Mouse (Mus musculus): ENCODE results near the gene Abl1.

Gene Abl1

DNA sequence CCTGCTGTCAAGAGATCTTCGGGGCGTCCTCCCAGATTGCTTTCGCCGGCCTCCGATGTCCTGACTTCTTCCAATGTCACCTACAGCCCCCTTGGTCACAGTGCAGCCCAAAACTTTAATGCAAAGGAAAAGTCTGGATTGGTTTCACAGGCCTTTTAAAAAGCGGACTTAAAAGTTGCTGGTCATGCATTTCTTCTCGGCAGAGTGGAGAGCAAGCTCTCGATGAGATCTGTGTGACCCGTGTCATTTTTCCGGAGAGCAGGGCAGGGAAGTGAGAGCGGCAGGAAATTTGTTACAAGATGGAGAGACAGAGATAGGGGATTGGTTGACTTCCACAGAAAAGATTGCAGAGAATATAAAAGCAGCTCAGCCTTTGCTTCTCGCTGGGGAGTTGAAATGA lies 869 bp downstream of the Abl1 start:
- no peak for DNase-seq

DNA sequence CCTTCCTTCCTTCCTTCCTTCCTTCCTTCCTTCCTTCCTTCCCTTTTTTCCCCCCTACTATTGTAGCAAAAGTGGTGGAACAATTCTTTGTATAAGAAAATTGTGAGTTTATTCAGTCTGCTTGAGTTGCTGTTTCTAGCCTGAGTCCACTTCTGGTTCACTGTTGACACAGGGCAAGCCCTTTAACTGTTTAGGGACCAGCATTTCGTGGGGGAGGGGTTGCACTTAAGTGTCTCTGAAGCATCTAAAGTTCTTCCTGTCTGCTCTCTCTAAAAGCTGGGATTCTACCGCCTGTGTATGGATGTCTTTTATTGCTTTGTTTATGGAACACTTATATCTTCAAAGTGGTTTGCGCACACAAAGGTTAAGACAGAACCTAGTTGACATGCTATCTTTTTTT lies 1.9 kb downstream of the Abl1 start:
- no peak for DNase-seq

DNA sequence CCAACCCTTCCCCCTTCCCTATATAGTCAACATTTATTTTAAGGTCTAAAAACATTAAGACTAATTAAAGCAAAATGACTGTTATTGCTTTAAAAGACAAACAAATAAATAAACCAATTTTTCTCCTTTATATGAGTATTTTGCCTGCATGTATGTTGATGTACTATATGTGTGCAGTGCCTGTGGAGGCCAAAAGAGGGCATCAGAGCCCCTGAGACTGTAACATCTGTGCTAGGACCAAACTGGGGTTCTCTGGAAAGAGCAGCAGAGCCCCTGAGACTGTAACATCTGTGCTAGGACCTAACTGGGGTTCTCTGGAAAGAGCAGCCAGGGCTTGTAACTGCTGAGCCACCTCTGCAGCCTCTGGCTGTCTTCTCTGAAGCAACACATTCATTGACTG lies 10.0 kb downstream of the Abl1 start:
- DNase-seq = no peak

DNA sequence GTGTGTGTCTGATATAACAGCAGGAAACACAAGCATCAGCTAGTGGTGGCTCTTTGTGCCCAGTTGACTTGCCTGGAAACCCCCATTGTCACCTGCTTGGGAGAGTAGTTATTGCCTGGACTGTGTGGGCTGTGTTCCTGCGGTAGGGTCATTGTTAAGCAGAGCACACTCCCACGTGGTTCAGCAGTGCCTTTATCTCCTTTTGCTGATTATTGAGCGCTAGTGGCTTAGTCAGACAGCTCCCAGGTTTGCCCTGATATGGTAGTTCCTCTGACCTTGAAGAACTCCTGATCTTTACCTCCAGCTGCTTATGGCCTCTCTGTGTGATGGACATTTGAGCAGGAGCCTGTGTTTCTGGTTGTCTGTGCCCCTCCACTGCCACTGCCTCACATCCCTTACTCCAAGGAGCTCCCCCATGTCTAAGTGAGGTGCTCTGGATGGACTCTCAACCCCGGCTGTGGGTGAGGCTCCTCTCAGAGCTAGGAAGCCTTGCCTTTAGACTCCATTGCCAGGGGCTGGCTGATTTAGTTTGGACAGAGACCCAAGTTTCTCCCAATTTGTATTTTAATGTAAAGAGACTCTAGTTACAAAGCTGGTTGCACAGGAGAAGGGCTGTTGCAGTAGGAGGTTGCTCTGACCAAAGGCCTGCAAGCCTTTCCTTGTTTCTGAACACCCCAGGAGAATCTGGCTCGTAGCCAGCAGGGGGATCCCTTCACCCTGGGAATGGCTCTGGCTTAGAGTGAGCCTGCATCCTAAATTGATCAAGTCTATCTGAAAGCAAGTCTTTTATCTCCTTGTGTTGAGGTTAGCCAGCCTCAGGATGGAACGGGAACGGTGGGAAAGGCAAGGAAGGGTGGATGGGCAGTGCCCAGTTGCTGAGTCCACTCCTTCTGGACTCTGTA lies 12.6 kb downstream of the Abl1 start:
- DNase-seq = peak; percentile 10 to 44

DNA sequence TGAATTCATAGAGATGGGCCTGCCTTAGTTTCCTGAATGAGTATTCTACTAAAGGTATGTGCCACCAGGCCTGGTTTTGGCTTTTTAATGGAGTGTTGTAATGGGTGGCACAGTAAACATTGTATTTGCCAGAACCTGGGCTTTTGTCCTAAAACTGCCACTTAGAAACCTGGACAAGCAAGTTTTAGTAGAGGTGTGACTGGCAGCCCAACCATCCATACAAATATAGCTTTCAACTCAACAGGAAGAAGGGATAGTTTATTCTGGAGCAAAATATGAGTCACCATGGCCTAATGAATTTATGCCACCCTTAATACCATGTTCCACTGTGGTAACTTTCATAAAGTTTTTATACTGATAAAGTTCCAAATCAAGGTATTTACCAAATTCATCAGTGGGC lies 15.1 kb downstream of the Abl1 start:
- DNase-seq = no peak

DNA sequence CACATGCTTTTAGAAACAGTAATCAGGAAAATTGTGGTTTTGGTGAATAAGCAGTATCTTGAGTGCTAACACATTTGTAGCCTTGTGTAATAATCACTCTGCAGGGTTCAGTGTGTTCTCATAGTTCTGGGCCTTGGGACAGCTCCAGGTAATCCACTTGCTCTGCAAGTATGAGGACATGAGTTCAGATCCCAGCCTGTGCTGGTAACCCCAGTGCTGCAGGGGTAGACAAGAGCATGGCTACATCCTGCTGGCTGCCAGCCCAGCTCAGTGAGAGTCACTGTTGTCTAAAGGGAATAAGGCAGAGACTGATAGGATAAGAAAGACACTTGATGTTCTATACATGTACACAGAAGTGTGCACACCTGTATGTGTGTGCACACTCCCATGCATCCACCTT lies 17.7 kb downstream of the Abl1 start:
- no peak for DNase-seq

DNA sequence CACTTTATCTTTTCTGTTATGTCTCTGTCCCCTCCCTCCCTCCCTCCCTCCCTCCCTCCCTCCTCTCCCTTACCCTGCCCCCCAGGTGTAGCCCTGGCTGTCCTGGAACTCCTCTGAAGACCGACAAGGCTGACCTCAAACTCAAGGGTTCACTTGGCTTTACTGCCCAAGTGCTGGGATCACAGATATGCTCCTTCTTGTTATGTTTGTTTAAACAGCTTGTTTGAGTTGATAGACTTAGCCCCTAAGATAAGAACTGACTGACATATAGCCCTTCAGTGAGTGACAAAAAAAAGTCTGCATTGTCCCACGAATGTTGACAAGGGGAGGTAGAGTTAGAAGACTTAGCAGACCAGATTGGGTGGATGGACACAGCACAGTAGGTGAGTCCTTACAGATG lies 18.4 kb downstream of the Abl1 start:
- no peak for DNase-seq

DNA sequence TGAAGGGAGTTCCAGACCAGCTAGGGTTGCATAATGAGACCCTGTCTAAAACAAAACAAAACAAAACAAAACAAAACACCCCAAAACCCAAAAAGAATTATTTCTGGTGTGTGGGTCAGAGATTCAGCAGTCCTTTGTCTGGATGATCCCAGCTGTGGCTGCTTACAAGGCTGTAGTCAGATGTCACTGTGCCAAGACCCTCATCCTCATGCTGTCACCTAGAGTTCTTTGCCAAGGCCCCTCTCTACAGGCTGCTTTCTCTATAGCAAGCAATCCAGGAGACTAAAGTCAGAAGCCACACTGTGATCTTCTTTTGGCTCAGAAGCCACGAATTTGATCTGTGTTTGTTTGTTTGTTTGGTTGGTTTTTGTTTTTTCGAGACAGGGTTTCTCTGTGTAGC lies 24.5 kb downstream of the Abl1 start:
- no peak for DNase-seq

DNA sequence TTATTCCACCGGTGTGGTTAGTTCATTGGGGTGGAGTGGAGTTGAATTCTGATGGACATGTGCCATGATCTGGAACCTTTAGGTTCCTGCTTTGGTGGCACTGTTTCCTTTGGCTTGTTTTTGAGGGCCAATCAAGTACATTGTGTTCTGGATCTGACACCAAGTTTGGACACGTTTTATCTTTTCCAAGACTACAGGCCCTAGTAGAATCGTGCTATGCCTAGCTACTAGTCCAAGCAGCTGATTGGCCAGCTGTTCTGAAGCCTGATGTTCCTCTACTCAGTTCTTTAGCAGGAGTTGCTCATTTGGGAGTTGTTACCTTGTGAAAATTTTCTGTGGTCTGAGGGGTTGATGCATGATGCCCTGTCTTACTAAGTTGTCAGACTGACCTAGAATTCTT lies 25.6 kb downstream of the Abl1 start:
- no peak for DNase-seq

DNA sequence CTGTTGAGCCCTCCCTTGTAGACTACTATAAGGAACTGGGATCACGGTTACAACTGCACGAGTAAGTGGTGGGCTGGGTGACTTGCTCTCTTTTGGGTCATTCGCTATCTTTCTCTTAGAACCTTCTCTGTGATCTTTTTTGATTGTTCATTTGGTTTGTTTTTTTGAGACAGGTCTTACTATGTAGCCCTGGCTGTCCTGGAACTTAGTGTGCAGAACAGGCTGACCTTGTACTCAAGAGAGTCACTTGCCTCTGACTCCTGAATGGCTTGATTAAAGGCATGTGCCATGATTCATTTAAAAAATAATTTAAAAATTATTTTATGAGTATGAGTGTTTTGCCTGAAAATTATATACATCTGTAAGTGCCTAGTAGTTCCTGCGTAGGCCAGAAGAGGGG lies 26.6 kb downstream of the Abl1 start:
- DNase-seq = no peak

DNA sequence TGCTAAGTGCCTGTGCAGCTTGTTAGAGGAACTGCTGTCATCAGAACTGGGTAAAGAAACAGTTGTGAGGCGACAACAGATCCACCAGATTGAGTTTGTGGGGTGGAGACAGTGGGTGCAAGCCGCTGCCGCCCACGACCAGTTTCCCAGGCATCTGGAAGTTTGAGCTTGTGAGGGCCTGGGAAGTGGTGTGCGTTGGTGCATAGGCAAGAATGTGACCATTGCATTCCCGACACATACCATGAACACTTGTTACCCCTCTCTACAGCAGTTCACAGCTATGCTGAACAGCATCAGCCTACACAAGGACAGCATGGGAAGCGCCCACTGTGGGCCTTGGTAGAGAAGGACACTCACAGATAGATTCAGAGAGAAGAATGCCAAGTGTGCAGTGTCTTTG lies 27.8 kb downstream of the Abl1 start:
- no peak for DNase-seq

DNA sequence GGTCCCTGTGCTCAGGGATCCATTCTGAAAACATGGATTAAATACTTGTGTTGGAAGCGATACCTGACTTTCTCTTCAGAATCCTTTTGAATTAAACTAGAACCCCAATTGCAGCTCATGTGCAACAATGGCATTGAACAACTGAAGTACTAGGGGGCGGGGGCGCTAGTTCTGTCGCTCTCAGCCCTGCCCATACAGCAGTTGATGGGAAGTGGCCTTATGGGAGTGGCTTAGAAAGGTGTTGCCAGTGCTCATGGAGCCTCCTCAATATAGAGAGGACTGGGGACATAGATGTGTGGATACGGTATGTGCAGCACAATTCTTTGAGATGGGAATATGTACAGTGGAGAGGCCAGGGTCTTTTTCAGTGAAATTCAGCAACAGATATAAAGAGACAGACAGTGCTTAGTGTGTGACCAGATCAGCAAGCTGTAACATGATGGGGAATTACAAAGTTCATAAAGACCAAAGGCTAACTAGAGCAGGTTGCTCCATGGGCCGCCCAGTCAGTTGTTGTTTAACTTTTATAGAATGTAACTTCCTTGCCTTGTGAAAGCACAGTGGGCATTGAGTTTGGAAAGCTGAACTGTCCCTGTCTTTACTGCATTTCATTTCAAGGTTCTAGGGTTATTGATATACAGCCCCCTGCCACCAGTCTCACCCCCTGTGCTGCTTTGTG lies 31.2 kb downstream of the Abl1 start:
- DNase-seq = peak; percentile 58 to 69

DNA sequence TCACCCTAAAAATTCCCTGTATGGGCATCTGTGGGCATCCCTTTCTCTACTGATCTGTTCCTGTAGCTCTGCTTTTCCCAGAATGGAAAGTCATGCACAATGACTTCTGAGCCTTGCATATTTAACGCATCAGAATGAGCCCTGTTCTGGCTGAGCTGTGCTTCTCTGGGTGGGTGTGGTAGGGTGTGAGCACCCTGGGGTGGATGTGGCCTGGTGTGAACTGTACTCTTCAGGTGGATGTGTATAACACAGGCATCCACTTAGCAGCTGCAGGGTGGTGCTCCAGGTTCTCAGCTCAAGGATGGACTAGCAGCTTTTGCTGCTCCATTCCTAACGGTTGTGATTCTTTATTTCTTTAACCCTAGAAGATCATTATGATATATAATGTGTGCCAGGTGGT lies 31.8 kb downstream of the Abl1 start:
- no peak for DNase-seq

DNA sequence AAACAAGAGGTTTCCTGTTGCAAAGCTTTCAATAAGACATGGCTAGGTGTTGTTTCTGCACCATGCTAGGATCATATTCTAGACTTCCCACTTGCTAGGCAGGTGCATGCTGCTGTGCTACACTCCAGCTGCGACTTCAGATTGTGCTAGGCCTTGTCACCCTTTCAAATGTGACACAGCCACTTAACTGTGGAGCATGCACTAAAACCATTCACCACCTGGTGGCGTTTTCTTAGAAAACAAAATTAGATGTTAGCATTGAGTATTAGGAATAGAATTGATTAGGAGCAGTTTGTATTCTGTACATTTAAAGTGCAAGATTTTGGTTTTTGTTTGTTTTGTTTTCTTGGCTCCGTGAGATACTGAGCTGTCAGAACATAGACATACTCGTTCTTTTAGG lies 32.6 kb downstream of the Abl1 start:
- DNase-seq = peak in 1 of 2 experiments; percentile 52

DNA sequence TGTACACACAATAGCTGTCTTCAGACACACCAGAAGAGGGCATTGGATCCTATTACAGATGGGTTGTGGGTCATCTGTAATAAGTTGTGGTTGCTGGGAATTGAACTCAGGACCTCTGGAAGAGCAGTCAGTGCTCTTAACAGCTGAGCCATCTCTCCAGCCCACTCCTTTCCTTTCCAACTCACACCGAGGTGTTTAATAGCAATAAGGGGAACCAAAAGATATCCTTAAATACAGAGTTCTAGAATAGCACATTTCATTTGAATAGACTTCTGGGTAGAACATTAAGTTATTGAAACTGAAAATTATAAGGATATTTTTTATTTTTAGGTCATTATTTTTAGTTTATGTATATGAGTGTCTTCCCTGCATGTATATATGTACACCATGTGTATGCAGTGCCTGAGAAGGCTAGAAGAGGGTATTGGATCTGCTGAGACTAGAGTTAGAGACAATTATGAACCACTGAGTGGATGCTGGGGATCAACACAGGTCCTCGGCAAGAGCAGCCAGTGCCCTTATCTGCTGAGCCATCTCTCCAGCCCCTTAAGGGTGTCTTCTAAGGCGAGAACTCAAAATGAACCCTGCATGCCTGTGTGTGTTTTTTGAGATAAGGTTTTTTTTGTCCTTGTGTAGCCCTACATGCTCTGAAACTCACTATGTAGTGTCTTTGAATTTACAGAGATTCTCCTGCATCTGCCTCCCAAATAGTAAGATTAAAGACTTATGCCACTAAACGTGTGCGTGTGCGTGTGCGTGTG lies 36.7 kb downstream of the Abl1 start:
- no peak for DNase-seq

DNA sequence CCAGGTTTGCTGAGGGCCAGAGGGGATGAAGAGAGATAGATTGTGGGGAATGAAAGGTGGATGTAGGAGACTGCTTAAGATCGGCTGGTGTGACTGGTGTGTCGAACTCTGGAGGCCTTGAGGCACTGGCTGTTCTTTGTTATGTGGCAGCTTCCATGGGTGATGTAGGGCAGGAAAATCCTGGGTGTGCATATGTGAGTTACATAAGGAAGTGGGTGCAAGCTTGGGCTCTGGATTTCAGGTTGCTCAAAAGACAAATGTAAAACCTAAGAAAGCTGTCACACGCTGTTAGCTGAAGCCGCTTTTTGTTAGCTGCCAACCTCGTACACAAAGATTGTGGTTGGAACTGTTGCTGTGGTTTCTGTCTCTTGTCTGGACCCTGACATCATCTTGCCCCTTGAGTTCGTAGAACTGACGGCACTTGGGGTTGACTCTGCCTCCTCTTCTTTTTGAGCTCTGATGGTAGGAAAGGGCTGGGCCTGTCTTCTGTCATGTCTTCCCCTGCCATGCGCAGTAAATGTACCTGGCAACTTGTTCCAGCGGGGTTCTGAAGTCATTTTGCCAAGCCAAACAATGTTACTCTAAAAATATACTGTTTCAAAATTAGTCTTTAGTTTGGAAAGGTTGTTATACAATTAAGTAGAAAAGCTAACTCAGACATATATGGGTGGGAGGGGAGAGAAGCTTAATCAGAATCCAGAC lies 39.6 kb downstream of the Abl1 start:
- DNase-seq = no peak

DNA sequence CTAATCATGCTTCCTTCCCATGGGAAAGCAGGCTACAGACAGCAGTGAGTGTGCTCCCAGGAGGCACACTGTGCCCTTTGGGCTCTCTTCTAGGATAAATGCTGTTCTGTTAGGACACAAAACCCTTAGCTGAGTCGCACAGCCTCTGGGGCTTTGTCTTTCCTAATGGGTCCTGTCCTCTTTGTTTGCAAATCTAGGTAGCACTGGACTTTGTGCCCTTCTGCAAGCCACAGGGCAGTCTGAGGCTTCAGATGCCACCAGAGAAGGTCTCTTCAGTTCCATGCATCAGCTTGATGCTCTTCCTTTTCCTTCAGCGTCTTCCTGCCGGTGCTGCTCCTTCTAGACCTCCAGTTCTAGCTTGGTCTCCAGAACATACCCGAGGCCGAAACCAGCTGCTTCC lies 42.5 kb downstream of the Abl1 start:
- no peak for DNase-seq

DNA sequence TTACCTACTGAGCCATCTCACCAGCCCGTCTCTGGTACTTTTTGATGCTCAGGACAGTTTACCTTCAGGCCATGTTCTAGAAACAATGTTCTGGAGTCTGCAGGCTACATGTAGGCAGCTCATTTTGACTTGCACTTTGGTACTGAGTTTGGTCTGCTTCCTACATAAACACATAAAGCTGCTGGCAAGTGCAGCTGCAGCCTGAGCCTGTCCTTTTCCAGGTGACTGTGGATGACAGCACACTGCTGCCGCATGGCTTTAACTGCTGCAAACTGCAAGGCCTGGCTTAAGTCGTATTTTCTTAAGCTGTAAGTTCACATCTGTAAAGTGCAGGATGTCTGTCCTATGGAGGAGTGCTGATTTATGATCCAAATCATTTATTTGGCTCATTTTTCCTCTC lies 44.3 kb downstream of the Abl1 start:
- DNase-seq = no peak

DNA sequence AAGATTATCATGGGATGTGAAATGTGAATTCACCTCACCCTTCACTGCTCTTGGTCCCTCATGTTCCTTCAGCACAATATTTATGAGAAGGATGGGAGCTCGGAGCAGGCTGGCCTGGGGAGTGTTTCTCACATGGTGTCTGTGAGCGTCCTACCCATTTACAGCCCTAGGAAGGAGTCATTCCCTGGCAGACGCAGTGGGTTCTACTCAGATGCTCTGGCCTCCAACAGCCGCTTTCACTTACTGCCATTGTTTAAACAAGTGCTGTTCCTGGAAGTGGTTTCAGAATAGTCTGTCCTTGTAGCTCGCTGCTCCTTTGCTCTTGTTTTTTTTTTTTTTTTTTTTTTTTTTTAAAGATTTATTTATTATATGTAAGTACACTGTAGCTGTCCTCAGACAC lies 45.4 kb downstream of the Abl1 start:
- DNase-seq = no peak

DNA sequence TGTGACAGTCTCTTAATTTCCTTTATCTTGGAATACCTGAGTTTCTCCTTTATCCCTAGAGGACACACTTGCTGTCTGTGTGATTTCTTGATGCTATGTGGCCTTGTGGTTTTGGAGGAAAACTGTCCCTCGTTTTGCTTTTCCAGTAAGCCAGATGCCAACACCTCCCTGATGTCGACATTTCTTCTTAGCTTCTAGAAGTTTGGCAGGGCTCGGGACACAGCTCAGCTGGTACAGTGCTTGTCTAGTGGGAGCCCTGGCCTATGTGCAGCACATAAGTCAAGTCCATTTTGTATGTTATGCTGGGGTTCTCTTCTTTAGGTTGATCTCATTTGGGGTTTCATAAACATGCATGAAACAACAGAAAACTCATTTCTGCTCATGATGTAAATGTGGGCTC lies 50.9 kb downstream of the Abl1 start:
- DNase-seq = no peak

DNA sequence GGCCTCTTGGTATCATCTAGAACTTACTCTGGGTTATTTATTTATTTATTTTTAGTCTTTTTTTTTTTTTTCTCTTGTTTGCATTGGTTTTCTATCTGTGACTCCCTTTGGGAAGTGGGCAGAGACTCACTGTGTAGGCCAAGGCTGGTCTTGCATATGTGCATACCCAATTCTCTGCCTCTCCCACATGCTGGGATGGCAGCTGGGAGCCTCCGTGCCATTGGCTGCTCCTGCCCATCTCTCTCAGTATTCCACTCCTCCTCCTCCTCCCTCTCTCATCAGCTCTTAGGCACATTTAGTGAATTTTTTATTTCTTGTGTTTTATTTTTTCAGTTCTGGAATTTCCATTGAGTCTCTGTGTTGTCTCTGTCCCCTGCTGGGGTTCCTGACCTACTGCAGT lies 53.6 kb downstream of the Abl1 start:
- DNase-seq = no peak

DNA sequence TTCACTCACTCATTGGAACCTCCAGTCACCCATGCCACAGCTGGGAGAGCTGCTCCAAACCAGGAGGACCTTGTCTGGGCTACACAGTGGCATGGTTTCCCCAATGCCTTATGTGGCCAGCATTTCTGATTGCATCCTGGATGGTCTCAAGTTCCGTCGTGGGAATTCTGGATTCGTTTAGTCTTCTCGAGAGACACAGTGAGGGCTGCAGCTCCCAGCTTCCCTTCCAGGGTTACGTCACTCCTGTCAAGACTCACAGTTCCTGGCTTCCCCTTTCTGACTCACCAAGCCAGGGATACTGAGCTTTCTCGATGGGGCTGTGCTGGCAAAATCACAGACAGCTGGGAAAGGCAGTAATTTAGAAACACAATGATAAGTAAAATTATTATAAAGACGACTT lies 54.0 kb downstream of the Abl1 start:
- no peak for DNase-seq

DNA sequence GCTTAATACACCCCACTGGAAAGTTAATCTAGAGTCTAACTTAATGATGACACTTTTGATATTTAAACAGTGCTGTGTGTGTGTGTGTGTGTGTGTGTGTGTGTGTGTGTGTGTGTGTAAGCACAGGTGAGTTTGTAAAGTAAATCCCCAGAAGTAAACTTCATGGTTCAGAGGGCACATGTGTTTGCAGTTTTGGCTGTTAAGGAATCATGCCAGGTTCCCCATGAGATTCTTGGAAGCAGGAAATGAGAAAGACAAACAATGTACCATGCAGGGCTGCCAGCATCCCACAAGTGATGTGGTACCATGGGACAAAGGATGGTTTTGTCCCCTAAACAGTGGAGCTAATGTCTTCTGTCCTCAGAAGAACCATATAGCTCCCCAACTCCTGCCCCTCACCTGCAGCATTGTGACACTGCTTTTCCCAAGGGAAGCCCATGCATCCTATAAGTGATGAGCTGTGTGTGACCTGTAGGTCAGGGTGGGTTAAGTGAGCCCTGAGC lies 57.6 kb downstream of the Abl1 start:
- no peak for DNase-seq
